In the genomic region with DNA sequence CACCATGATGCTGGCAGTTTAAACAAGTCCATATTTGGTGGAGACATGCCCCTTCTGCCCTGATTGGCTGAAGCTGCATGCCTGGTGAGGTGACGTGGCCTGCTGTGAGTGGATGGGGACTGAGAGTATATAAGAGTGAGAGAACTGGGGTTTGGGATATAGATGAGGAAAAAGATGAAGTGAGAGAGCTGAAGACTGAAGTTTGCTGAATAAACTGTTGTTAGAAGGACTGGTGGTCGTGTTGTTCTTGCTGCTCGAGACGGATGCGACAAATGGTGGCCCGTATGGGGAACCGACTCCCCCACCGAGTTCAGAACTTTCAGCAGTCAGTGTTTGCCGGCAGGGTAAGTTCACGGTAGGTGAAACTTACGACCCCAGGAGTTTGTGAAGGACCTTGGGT, we compare ENCODE assay signal across 39 mouse cellular contexts. TPM values are rescaled to one million over a fixed set of nuclear protein-coding genes. Genes with fewer than 3 reads are reported as not detected.
"Had no signal": no experiment of that assay in that cellular context is flagged by ENCODE, and none has a peak within 500 bp of the region (broad histone marks: within the 10 kb centered on the region; RNA-seq: fewer than 3 reads in every experiment).

No protein-coding gene starts in this region.

RNA-seq across cellular contexts. Expression of a gene that starts 48.6 kb away (rescaled TPM):
- total RNA-seq: left cerebral cortex, adult 8-10 months; left cerebral cortex, postnatal 10 days; left cerebral cortex, postnatal 14 days; left cerebral cortex, postnatal 25 days; left cerebral cortex, postnatal 36 days; left cerebral cortex, postnatal 4 days; liver, adult 2 months; megakaryocyte progenitor cell, adult 5-6 weeks; megakaryocyte, adult 5-6 weeks; megakaryocyte-erythroid progenitor cell, adult 5-6 weeks; midbrain, postnatal 0 days; monocyte, adult 5-6 weeks had no signal
- polyA plus RNA-seq: limb, embryonic 10.5 days; limb, embryonic 11.5 days; limb, embryonic 12.5 days; limb, embryonic 13.5 days; limb, embryonic 15.5 days; liver, adult 2 months; liver, embryonic 11.5 days; liver, embryonic 12.5 days; liver, embryonic 13.5 days; liver, embryonic 14.5 days; liver, embryonic 15.5 days; liver, embryonic 16.5 days; liver, postnatal 0 days; lung, adult 2 months; lung, embryonic 14.5 days; lung, embryonic 15.5 days; lung, embryonic 16.5 days; lung, postnatal 0 days; macrophage; midbrain, embryonic 10.5 days; midbrain, embryonic 11.5 days; midbrain, embryonic 12.5 days; midbrain, embryonic 13.5 days; midbrain, embryonic 14.5 days; midbrain, embryonic 15.5 days; midbrain, embryonic 16.5 days; midbrain, postnatal 0 days; neural tube, embryonic 11.5 days; neural tube, embryonic 12.5 days had no signal
